Mouse (Mus musculus): ENCODE results near the gene Lmtk2.

GRCm38 (mm10) chr5:144162080-144162812 is 62.0 kb downstream of the Lmtk2 start:
- no peak for TF ChIP-seq MAX (IDR thresholded peaks at IDR 0.05; ENCODE audit: low read length)
- TF ChIP-seq USF1 (IDR thresholded peaks at IDR 0.05; ENCODE audit: low read depth, low read length): no peak
- no peak for TF ChIP-seq CTCF (IDR thresholded peaks at IDR 0.05 in 2 of 3, conservative IDR thresholded peaks at IDR 0.05 in 1 of 3; ENCODE audit: control insufficient read depth in 1 of 3, insufficient read depth in 1 of 3, low read depth in 2 of 3, low read length in 3 of 3, poor library complexity in 1 of 3, severe bottlenecking in 1 of 3)
- no peak for TF ChIP-seq ELF1 (IDR thresholded peaks at IDR 0.05; ENCODE audit: low read depth, low read length)
- no peak for TF ChIP-seq TAL1 (IDR thresholded peaks at IDR 0.05; ENCODE audit: low read length)
- TF ChIP-seq USF2 (IDR thresholded peaks at IDR 0.05; ENCODE audit: borderline replicate concordance in 1 of 2, insufficient read depth in 1 of 2, low read depth in 1 of 2, low read length in 2 of 2): no peak
- no peak for TF ChIP-seq POLR2A (IDR thresholded peaks at IDR 0.05; ENCODE audit: control insufficient read depth in 1 of 2, insufficient read depth in 1 of 2, low read depth in 1 of 2, low read length in 2 of 2, poor library complexity in 1 of 2)
